Mouse (Mus musculus): ENCODE data around the gene Ttc21a.
A peak's percentile ranks its signal among the peaks of the same experiment; 100 is the strongest.

The Ttc21a gene

DNA sequence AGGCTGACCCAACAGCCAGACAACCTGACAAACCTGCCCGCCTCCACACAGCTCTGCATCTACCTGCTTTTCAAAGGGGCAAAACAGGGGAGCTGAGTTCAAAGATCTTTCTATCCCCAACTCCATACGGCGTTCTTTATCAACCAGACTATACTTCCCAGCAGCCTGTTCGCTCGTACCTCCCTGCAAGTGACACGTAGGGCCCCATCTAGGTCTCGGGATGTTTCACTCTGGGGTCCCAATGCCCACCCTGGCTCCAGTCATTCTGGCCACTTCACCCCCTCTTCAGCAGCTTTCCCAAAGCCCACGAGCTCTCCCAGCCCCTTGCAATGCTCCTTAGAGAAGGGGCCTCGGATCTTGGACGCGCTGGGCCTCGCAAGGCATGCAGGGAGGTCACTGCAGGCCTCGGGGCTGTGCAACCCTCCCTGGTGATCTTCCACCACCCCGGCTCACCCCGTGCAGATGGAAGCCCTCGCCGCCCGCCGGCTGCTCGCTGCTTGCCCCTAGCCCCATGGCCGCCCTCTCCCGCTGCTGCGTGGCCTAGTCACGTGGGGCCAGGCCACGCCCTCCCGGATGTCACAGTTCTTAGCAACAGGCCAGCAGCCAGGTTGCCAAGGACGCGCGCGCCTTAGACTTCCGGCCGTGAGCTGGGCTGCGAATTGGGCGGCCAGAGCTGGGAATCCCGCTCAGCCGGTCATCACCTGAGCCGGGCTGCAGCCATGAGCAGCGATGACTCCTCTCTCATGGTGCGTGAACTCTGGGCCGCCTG is at the start of gene Ttc21a, which contains the start of gene Gorasp1:
Gene Ttc21a (plus strand): TSS at position 602 of the 769 bp plus-strand sequence.
Gene Gorasp1 (minus strand): TSS at position 561 of the 769 bp plus-strand sequence.
- peak; percentile 95 for DNase-seq (ENCODE audit: low read depth)

- DNase-seq (ENCODE audit: low read depth) = no peak
These were observed 48.6 kb upstream of the Ttc21a start for GRCm38 (mm10) chr9:119888843-119889246.

DNA sequence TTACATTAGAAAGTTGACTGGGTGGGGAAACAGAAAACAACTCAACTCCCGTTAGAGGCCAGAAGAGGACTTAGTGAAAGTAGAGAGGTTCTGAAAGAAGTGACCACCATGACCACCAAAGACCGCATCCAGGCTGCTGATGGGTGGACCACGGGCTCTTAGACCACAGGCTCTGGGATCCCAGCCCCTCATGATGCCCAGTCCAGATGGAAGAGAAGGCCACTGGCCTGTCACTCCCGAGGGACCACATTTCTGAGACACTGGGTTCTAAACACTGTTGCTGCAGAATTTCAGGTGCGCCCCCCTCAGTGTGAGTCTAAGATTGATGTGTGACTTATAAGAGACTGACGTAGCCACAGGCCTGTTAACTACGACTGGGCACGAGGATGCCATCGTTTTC is 48.0 kb upstream of the Ttc21a start:
- DNase-seq (ENCODE audit: low read depth) = no peak

- DNase-seq (ENCODE audit: low read depth) = peak; percentile 74
These were observed 46.7 kb upstream of the Ttc21a start for GRCm38 (mm10) chr9:119890692-119891091.

- no peak for DNase-seq (ENCODE audit: low read depth)
These were observed 43.5 kb upstream of the Ttc21a start for GRCm38 (mm10) chr9:119893881-119894280.

- DNase-seq (ENCODE audit: low read depth) = peak; percentile 99
These were observed 42.9 kb upstream of the Ttc21a start, which contains the start of gene Wdr48 for GRCm38 (mm10) chr9:119894339-119895009. Gene Wdr48 (plus strand): TSS chr9:119894878.

- peak; percentile 67 for DNase-seq (ENCODE audit: low read depth)
These were observed 42.2 kb upstream of the Ttc21a start for GRCm38 (mm10) chr9:119895040-119895721.

DNA sequence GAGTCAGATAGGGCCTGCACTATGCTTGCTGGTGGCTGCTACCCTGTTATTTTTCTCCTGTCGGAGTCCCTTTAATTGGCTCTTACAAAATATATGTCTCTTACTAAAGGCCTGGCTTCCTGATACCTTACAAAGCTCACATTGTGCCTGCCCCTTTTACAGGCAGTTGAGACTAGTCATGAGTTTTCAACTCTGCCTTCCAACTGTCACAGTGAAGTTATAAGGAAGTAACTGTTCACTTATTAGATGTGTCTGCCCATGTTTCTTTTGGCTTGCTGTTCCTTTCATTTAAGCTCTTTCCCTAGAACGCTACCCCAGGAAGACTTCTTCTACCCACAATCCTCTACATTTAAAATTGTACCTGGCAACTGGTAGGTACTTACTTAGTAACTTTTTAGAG is 38.0 kb upstream of the Ttc21a start:
- no peak for DNase-seq (ENCODE audit: low read depth)

DNA sequence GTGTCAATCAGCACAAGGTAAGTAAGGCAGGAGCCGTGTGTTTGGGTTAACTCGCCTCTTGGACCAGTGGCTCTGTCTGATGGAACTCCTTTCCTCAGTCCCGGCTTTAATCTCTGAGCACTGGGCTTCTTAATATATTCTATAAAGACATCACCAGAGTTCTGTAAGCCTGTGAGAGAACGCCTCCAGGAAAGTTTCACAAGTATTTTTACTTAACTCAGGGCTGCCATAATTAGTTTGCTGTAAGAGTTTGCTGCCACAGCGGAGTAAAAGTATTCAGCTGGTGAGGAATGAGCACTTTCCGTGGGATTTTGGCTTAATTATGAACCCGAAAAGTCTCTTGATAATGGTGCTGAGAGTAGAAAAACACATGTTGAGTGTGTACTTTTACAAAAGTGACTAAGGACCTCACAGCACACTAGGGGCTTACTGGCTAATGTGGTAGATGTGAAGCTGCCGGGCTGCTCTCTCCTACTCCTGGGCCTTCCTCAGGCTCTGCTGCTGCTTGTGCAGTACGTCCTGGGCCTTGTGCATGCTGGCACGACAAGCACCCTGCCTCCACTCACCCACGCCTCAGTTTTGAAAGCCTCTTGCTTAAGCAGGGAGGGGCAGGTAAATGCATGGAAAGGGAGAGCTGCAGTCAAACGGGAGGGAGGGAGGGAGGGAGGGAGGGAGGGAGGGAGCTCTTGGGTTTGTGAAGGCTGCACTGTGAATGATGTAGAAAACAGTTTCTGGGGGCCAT is 34.8 kb upstream of the Ttc21a start:
- DNase-seq (ENCODE audit: low read depth) = no peak

GRCm38 (mm10) chr9:119908708-119909107 is 28.7 kb upstream of the Ttc21a start:
- no peak for DNase-seq (ENCODE audit: low read depth)

DNA sequence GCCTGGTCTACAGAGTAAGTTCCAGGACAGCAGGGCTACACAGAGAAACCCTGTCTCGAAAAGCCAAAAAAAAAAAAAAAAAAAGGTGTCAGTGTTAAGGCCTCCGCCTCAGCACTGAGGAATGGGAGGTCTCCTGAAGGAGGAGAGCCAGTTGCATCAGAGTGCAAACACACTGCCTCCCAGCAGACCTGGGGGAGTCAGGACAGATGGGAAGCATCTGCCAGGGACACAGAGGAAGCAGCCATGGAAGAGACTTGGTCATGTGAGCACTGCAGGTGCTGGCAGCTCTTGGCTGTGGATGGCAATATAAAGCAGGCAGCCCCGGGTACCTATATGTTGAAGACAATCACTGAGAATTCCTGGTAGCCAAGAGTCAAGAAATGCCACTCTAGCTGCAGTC is 27.5 kb upstream of the Ttc21a start:
- no peak for DNase-seq (ENCODE audit: low read depth)

- peak; percentile 41 for DNase-seq (ENCODE audit: low read depth)
These were observed 24.1 kb upstream of the Ttc21a start for GRCm38 (mm10) chr9:119913087-119913838.

GRCm38 (mm10) chr9:119919858-119920257 is 17.5 kb upstream of the Ttc21a start:
- DNase-seq (ENCODE audit: low read depth) = no peak

GRCm38 (mm10) chr9:119923462-119923861 is 13.9 kb upstream of the Ttc21a start:
- DNase-seq (ENCODE audit: low read depth) = no peak

DNA sequence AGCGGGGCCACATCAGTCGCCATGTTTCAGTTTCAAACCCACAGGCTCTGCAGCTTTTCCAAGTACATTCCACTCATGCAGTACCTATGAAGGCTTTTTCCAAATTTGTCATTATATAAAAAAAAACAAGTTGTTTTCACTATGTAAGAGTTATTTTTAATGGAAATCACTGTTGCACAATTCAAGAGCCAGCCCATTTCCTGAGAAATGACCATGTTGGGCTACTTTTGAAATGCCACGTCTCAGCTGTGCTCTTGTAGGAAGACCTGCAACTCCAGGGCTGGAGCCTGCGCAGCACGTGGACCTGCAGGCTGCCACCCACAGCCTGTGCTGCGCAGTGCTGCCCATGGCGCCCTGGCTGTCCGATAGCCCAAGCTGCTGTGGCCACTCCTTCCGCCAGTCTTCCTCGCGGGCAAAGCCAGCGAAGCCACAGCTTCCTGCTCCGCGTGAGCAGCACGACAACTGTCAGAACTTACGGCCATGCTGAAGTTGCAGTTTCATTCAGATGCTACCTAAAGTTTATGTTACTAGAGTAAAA is 12.2 kb upstream of the Ttc21a start:
- no peak for DNase-seq (ENCODE audit: low read depth)

GRCm38 (mm10) chr9:119925729-119926128 is 11.7 kb upstream of the Ttc21a start:
- DNase-seq (ENCODE audit: low read depth) = no peak

DNA sequence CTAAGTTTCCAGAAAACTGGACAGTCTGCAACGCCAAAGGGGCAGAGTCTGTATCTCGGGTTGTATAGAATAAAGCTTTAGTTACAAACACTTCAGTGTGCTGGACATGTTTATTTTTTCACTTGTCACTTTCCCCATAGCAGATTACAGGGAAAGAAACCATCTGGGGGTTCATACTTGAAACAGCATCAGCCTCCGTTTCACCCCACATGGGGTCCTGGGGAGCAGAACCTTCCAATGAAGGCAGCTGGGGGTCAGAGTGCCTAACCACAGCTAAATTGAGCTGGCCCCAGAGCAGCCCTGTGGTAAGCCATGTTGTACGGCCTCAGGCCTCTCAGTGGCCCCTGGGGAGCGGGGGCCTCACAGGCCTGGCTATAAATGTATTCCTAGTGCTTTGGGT is 10.9 kb upstream of the Ttc21a start:
- no peak for DNase-seq (ENCODE audit: low read depth)

DNA sequence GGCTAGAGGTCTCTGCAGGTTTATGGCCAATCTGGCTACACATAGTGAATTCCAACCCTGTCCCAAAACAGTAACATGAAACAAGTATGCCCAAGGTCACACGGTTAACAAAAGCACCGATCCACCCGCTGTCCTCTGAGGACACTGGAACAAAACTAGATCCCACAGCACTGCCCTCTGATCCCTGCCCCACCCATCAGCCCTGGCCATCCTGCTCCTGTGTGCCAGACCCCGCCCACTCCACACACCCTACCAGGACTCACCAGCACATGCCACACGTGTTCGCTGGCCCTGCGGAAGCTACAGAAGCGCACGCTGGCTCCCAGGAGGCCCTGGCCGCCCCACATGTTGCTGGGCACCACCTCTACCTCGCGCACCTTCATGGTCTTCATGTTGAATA is 5.0 kb upstream of the Ttc21a start:
- no peak for DNase-seq (ENCODE audit: low read depth)

DNA sequence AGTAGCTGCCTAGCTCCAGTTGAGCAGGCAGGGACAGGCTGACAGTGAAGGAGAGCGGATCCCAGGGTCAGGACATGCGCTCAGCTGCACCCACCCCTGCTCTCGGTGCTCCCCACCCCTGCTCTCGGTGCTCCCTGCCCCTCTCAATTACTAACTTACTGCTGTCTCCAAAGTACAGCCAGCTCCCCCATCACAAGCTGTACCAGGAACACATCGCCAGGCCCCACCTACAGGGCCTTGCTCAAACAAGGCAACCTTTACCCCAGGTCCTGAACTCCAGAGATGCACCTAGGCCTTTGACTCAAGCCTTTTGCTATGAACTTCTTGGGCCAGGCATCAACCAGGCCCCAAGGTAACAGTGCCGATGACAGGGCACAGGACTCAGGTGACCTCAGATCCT is 3.7 kb upstream of the Ttc21a start:
- DNase-seq (ENCODE audit: low read depth) = no peak

- DNase-seq (ENCODE audit: low read depth) = peak; percentile 87
These were observed 1.1 kb downstream of the Ttc21a start for GRCm38 (mm10) chr9:119938496-119938895.

DNA sequence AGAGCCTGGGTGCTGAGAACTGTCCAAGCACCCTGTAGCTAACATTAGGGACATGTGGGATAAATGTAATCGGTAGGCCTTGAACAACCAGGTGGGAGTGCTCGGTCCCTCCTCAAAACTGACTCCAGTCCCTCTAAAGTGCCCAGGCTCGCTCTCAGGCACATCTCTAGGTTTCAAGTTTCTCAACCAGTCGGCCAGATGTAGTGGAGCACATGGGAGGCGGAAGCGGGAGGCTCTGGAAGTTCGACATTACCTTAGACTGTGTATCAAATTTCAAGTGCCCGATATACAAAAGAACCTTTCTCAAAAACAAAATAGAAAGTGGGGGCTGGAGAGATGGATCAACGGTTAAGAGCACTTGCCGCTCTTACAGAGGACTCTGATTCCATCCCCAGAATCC is 2.2 kb downstream of the Ttc21a start:
- DNase-seq (ENCODE audit: low read depth) = no peak

Data from naive thymus-derived CD4-positive, alpha-beta T cell, adult 2 months (primary cell).